Mouse (Mus musculus): Measurements from ENCODE around the gene Atp13a2. TPM values are rescaled to one million over a fixed set of nuclear protein-coding genes. Genes with fewer than 3 reads are reported as not detected.

Gene Atp13a2
- polyA plus RNA-seq, 2 experiments from 2014 or later = 4.0 to 5.9 TPM

GRCm38 (mm10) chr4:140962207-140962909, 24.3 kb upstream of the Atp13a2 start:
- no peak for ATAC-seq

GRCm38 (mm10) chr4:140962950-140963349, 23.7 kb upstream of the Atp13a2 start:
- no peak for ATAC-seq

GRCm38 (mm10) chr4:140963941-140964597, 22.6 kb upstream of the Atp13a2 start:
- no peak for ATAC-seq

DNA sequence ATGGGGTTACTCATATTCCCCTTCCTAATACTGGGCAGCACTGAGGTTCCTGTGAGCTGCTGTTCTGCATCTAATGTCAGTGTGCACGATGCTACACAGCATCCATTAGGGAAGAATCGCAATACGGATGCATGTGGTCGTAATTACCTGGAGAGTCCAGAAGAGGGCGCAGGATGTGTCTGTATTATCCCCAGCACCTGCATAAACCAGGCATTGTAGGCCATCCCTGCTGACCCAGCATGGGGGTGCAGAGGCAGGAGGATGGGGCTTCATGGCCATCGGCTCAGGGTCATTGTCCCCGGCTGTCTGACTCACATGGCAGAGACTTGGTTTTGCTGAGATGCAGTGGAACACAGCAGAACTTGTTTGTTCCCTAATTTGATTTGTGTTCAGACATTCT, 22.1 kb upstream of the Atp13a2 start:
- ATAC-seq = peak; percentile 31

GRCm38 (mm10) chr4:140967386-140968159, 19.1 kb upstream of the Atp13a2 start:
- ATAC-seq = no peak

- ATAC-seq = no peak
Measured at GRCm38 (mm10) chr4:140971691-140972090, 15.0 kb upstream of the Atp13a2 start.

DNA sequence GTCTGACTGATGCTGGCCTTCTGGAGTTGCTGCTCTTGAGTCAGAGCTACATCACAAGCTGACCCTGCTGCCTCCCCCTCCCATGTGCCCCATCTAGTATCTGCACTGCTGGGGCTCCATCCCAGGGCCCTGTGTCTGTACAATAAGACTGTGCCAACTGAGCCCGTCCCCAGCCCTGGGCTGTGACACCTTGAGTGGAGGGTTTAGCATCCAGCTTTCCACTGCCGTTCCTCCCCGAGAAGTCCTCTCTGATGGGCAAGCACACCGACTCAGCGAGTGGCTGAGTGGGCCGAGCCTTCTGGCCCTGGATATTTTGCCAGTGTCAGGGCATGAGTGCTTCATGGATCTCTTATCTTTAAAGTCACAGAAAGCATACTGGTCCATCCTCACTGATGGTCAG, 12.3 kb upstream of the Atp13a2 start:
- ATAC-seq = no peak

DNA sequence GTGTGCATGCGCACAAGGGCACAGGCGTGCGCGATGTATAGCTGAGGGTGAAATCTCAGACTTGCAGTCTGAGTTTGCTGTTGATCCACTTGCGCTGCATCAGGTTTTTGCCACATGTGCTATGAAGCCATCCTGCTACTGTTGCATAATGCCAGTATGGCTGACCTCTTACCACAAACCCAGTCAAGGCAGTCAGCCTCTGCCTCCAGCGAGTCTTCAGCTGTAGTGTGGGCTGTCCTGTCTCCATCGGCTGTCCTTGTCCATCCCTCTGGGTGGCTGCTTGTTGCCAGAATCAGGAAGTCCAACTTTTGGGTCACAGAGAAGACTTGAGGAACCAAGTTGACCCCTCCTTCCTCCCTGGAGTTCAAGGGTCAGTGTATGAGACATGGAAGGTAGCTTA, 11.3 kb upstream of the Atp13a2 start:
- no peak for ATAC-seq

DNA sequence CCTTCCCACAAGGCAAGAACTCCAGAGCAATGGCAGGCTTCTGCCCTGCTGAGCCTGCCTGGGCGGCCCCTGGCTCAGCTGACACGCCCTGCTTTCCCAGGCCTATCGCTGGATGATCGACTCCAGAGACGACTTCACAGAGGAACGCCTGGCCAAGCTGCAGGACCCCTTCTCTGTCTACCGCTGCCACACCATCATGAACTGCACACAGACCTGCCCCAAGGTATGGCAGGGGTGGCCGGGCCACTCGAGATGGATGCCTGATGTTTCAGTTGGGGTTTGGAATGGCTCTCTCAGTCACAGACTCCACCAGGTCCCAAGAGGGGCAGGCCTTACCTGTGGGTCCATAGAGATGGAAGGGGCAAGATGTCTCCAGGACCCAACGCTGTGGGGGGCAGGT, 9.4 kb upstream of the Atp13a2 start:
- no peak for ATAC-seq

DNA sequence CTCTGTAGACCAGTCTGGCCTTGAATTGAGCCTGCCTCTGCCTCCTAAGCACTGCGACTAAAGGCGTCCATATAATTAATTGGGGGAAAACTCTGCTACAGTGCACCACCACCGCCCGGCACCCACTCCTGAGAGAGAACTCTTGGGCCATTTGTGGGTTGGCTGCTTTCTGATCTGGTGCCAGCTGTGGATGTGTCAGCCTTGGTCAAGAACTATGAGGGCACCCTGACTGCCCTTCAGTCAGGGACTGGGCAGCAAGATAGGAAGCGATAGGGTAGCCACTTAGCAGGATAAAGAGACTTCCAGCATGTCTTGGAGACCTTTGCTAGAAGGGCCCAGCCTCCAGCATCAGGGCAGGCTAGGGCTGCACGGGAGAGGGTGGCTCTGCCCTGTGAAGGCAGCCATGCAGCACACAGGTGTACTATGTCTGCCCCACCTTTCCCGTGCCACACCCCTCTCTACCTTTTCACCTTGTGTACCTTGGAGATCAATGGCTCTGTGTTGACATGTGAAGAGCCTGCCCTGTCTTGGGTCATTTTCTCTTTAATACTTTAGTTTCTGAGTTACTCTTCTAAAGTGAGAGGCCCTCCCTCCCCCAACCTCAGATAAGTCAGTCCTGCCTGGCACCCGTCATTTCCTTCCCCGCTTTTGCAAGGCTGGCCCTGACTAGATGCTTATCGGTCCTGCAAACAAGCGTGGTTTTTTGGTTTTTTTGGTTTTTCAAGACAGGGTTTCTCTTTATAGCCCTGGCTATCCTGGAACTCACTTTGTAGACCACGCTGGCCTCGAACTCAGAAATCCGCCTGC, 8.6 kb upstream of the Atp13a2 start:
- ATAC-seq = peak; percentile 47

- no peak for ATAC-seq
Measured at GRCm38 (mm10) chr4:140981605-140982004, 5.1 kb upstream of the Atp13a2 start.

DNA sequence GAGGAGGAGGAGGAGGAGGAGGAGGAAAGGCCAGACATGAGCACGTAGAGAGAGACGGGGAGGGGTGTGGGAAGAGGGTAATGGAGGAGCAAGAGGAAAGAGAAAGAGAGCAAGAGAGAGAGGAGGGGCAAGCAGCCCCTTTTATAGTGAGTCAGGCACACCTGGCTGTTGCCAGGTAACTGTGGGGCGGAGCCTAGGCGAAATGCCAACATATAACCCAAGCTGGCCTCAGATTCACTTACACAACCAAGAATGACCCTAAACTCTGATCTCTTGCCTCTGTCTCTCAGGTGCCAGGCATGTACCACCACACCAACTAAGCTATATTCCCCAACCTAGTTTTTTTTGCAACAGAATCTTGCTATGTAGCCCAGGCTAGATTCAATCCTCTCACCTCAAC, 3.9 kb upstream of the Atp13a2 start:
- ATAC-seq = no peak

GRCm38 (mm10) chr4:140983442-140983841, 3.2 kb upstream of the Atp13a2 start:
- peak; percentile 65 for ATAC-seq

GRCm38 (mm10) chr4:140984544-140984943, 2.1 kb upstream of the Atp13a2 start:
- no peak for ATAC-seq

GRCm38 (mm10) chr4:140986024-140986710, 506 bp upstream of the Atp13a2 start:
- peak; percentile 36 for ATAC-seq

GRCm38 (mm10) chr4:140987476-140987875, 803 bp downstream of the Atp13a2 start:
- ATAC-seq = peak; percentile 40

DNA sequence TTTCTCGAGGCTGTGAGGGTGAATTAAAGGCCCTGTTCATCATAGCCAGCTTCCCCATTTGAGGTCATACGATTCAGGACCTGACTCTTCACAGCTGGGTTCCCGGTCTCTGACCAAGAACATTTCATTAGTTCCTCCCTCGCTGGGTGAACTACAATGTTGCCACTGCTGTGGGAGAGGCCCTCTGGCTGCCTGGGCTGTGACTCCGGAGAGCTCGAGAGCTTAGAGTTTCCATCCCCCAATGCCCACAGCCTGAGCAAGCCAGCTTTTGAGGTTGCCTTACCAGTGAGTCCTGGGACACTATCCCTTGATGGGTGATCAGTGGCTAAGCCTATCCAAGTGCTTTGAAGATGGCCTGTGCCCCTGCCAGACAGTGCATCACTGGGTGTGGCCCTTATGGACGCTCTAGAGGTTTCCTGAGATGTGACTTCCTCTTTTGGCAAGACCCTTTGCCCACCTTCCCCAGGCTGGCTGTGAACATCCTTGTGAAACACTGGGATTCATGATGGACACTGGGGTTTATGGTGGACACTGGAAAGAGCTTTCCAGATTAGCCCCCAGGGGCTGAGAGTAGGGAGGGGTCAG, 2.1 kb downstream of the Atp13a2 start:
- ATAC-seq = no peak

DNA sequence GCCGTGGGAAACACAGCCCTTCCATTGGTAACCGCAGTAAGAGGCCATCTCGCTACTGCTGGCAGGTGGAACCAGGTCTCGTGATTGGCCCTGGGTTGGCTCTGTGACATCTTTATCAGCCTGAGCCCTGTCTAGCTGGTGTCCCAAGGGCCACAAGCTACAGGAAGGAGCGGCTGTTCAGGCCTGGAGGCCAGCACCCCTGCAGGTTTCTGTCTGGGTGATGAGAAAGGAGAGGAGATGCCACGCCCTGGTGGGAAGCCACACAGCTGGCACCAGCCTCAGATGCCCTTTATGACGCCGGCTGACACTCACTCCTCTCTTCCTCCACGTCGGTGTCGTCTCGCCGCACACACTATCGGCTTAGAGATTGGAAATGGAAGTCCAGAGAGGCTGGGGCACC, 2.8 kb downstream of the Atp13a2 start:
- ATAC-seq = no peak

- ATAC-seq = no peak
Measured at GRCm38 (mm10) chr4:140992215-140992614, 5.5 kb downstream of the Atp13a2 start.

DNA sequence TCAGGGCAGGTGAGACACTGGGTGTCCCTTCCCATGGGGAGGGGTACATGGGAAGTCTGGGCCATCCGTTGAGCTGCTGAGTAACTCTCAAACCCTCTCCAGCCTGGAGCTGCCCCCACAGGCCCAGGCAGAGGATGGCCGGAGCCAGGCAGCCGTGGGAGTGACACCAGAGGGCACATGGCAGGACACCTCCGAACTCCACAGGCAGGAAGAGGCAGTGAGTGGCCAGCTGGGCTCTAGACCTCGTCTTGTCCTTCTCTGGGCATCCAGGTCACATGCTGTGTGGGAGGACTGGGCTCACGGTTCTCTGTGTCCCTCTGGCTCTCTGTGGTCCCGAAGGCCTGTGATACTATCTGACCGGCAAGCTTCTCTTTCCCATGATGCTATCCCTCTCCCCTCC, 7.2 kb downstream of the Atp13a2 start:
- no peak for ATAC-seq

GRCm38 (mm10) chr4:140995811-140996210, 9.1 kb downstream of the Atp13a2 start:
- ATAC-seq = no peak

GRCm38 (mm10) chr4:140996812-140997211, 10.1 kb downstream of the Atp13a2 start:
- no peak for ATAC-seq

Measured in CD4-positive, CD25-positive, alpha-beta regulatory T cell, adult 4 months (primary cell).